Comparison of ENCODE assay signal across 27 mouse cellular contexts in the genomic region with DNA sequence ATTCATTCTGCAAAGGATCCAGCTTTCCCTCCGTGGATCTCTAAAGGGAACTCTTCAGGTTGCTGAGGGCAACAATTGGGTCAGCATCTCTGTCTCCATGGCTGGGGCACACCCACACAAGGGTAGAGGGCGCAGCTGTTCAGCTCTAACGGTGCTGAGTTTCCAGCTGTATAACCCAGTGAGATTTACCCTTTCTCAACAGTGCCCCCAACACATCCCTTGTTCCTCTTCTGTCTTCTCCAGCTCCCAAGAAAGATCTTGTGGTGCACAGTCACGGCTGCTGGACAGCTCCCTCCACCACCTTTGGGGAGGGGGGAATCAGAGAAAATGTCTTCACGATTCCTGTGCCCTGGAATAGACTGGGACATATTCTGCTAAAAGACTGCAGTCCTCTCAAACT. TPM values are rescaled to one million over a fixed set of nuclear protein-coding genes. Genes with fewer than 3 reads are reported as not detected.
DNase-seq lines count a peak whose midpoint lies in the region; ATAC-seq and TF ChIP-seq lines count a peak whose summit lies in the region.
"Had no signal": no experiment of that assay in that cellular context is flagged by ENCODE, and none has a peak within 500 bp of the region (broad histone marks: within the 10 kb centered on the region; RNA-seq: fewer than 3 reads in every experiment).

No protein-coding gene starts in this region.

- no peaks in the 10 kb centered on the region; the same call in 1 of the 2 replicates for H3K27me3 ChIP-seq in intestine, embryonic 16.5 days (replicated peaks; ENCODE audit: control insufficient read depth, insufficient read depth, low read length)
- H3K27me3 ChIP-seq in liver, embryonic 11.5 days (replicated peaks; ENCODE audit: control insufficient read depth, insufficient read depth, low read length), result peaks cover 7% of the 10 kb centered on the region
- H3K27me3 ChIP-seq: hindbrain, embryonic 15.5 days; intestine, embryonic 15.5 days; neural tube, embryonic 15.5 days had no signal

- H3K36me3 ChIP-seq in intestine, embryonic 16.5 days (ENCODE audit: control insufficient read depth, insufficient read depth, low read length), result no peaks in the 10 kb centered on the region
- no peaks in the 10 kb centered on the region for H3K36me3 ChIP-seq in liver, embryonic 11.5 days (ENCODE audit: control insufficient read depth, insufficient read depth, low read length)
- H3K36me3 ChIP-seq: embryonic facial prominence, embryonic 12.5 days; hindbrain, embryonic 15.5 days; intestine, embryonic 15.5 days; neural tube, embryonic 15.5 days had no signal

- no peak overlapping the region for H3K4me2 ChIP-seq in intestine, embryonic 16.5 days (ENCODE audit: low read depth, low read length)
- no peak overlapping the region for H3K4me2 ChIP-seq in liver, embryonic 11.5 days
- H3K4me2 ChIP-seq: embryonic facial prominence, embryonic 12.5 days; hindbrain, embryonic 15.5 days; intestine, embryonic 15.5 days; midbrain, embryonic 11.5 days; neural tube, embryonic 15.5 days had no signal

- intact Hi-C loops in gastrocnemius, adult 2 months (cut with DNase I), result no loop called here

- no peak overlapping the region for H3K9ac ChIP-seq in intestine, embryonic 16.5 days (ENCODE audit: low read depth, low read length)
- H3K9ac ChIP-seq in liver, embryonic 11.5 days (ENCODE audit: low read depth, low read length), result no peak overlapping the region
- H3K9ac ChIP-seq: embryonic facial prominence, embryonic 12.5 days; forebrain, postnatal 0 days; hindbrain, embryonic 15.5 days; intestine, embryonic 15.5 days; liver, embryonic 14.5 days; neural tube, embryonic 15.5 days had no signal

- no peak overlapping the region for H3K4me3 ChIP-seq in gastrocnemius, adult 2 months
- no peak overlapping the region for H3K4me3 ChIP-seq in intestine, embryonic 16.5 days (ENCODE audit: low read length)
- no peak overlapping the region for H3K4me3 ChIP-seq in liver, embryonic 11.5 days (ENCODE audit: low read depth, low read length)
- H3K4me3 ChIP-seq: embryonic facial prominence, embryonic 12.5 days; heart, adult 2 months; hindbrain, embryonic 15.5 days; intestine, embryonic 15.5 days; left cerebral cortex, adult 2 months; neural tube, embryonic 15.5 days had no signal

- H3K27ac ChIP-seq in gastrocnemius, adult 2 months, result no peak overlapping the region
- no peak overlapping the region for H3K27ac ChIP-seq in intestine, embryonic 16.5 days (ENCODE audit: low read length)
- H3K27ac ChIP-seq in liver, embryonic 11.5 days (ENCODE audit: low read depth, low read length), result no peak overlapping the region
- H3K27ac ChIP-seq: embryonic facial prominence, embryonic 12.5 days; heart, adult 2 months; hindbrain, embryonic 15.5 days; intestine, embryonic 15.5 days; left cerebral cortex, adult 2 months; liver, embryonic 14.5 days; neural tube, embryonic 15.5 days had no signal

- peak; percentile 19 for DNase-seq in retina, embryonic 14.5 days (ENCODE audit: low spot score)
- DNase-seq in retina, postnatal 1 day, result no peak
- peak; percentile 83 for DNase-seq in thymus, postnatal 14 days
- DNase-seq in gastrocnemius, adult 2 months, result no peak
- DNase-seq in liver, embryonic 11.5 days (ENCODE audit: low spot score), result no peak
- DNase-seq: adrenal gland, postnatal 25 days; B cell, adult 2 months; cerebellum, adult 9-11 months; forebrain, postnatal 0 days; gastrocnemius, postnatal 36 days; heart, adult 2 months; kidney, adult 9 months; kidney, postnatal 36 days; layer of hippocampus, adult 9-11 months; right cerebral cortex, postnatal 25 days; spleen, adult 18-20 months had no signal

- no peaks in the 10 kb centered on the region for H3K9me3 ChIP-seq in intestine, embryonic 16.5 days (ENCODE audit: control insufficient read depth, low read length)
- no peaks in the 10 kb centered on the region for H3K9me3 ChIP-seq in liver, embryonic 11.5 days (ENCODE audit: control insufficient read depth, low read length)
- H3K9me3 ChIP-seq: embryonic facial prominence, embryonic 12.5 days; hindbrain, embryonic 15.5 days; intestine, embryonic 15.5 days; neural tube, embryonic 15.5 days had no signal

- TF ChIP-seq CTCF in gastrocnemius, adult 2 months (IDR thresholded peaks at IDR 0.05), result no peak

- peak; percentile 31 for ATAC-seq in megakaryocyte progenitor cell, adult 5-6 weeks (replicated peaks; ENCODE audit: poor library complexity)
- no peak for ATAC-seq in intestine, embryonic 16.5 days
- ATAC-seq in liver, embryonic 11.5 days (replicated peaks; ENCODE audit: low FRiP score), result no peak
- ATAC-seq: forebrain, postnatal 0 days; intestine, embryonic 15.5 days had no signal

- H3K4me1 ChIP-seq in intestine, embryonic 16.5 days (ENCODE audit: control insufficient read depth, insufficient read depth, low read length), result no peaks in the 10 kb centered on the region
- no peaks in the 10 kb centered on the region for H3K4me1 ChIP-seq in liver, embryonic 11.5 days (replicated peaks; ENCODE audit: control insufficient read depth, insufficient read depth, low read length)
- H3K4me1 ChIP-seq: embryonic facial prominence, embryonic 12.5 days; hindbrain, embryonic 15.5 days; intestine, embryonic 15.5 days; neural tube, embryonic 15.5 days had no signal

- WGBS in intestine, embryonic 16.5 days, result 12% methylated on average over 5 of the region's 5 CpGs
- 12% methylated on average over 5 of the region's 5 CpGs for WGBS in liver, embryonic 11.5 days

RNA-seq across cellular contexts. Expression of a gene that starts 12.0 kb away (rescaled TPM):
- not detected in 2 replicates for total RNA-seq in megakaryocyte progenitor cell, adult 5-6 weeks (2015)
- not detected in 2 replicates for total RNA-seq in megakaryocyte progenitor cell, adult 5-6 weeks (2017)
- not detected for total RNA-seq in gastrocnemius, adult 2 months (2021)
- polyA plus RNA-seq in intestine, embryonic 16.5 days (2015; fragmentation: Nextera tagmentation; extraction: Ambion mirVana), result 0.23 and 0.27 TPM in 2 replicates
- polyA plus RNA-seq in liver, embryonic 11.5 days (2014; fragmentation: Nextera tagmentation; extraction: Ambion mirVana), result 0.14 and 0.40 TPM in 2 replicates
- total RNA-seq: gastrocnemius, postnatal 36 days; hematopoietic stem cell, adult 5-6 weeks had no signal
- polyA plus RNA-seq: heart, adult 2 months had no signal

RNA-seq across cellular contexts. Expression of a gene that starts 19.4 kb away (rescaled TPM):
- total RNA-seq in megakaryocyte progenitor cell, adult 5-6 weeks (2015), result 4.6 and 4.9 TPM in 2 replicates
- 7.4 and 9.6 TPM in 2 replicates for total RNA-seq in megakaryocyte progenitor cell, adult 5-6 weeks (2017)
- total RNA-seq in gastrocnemius, adult 2 months (2021), result 10 to 100 TPM; 13.4 to 15.8 TPM
- 14.8 and 16.6 TPM in 2 replicates for polyA plus RNA-seq in intestine, embryonic 16.5 days (2015; fragmentation: Nextera tagmentation; extraction: Ambion mirVana)
- polyA plus RNA-seq in liver, embryonic 11.5 days (2014; fragmentation: Nextera tagmentation; extraction: Ambion mirVana), result 19.4 and 19.7 TPM in 2 replicates

RNA-seq across cellular contexts. Expression of a gene that starts 36.0 kb away (rescaled TPM):
- total RNA-seq in megakaryocyte progenitor cell, adult 5-6 weeks (2015), result not detected in 2 replicates
- total RNA-seq in megakaryocyte progenitor cell, adult 5-6 weeks (2017), result not detected in 2 replicates
- total RNA-seq in gastrocnemius, adult 2 months (2021), result not detected
- polyA plus RNA-seq in intestine, embryonic 16.5 days (2015; fragmentation: Nextera tagmentation; extraction: Ambion mirVana), result 0.20 and 0.47 TPM in 2 replicates
- 0.14 and 0.23 TPM in 2 replicates for polyA plus RNA-seq in liver, embryonic 11.5 days (2014; fragmentation: Nextera tagmentation; extraction: Ambion mirVana)
- total RNA-seq: adrenal gland, postnatal 25 days; CH12.LX; gastrocnemius, postnatal 36 days; heart, adult 2 months; hematopoietic stem cell, adult 5-6 weeks had no signal
- polyA plus RNA-seq: liver, embryonic 14.5 days had no signal

RNA-seq across cellular contexts. Expression of a gene that starts 53.7 kb away (rescaled TPM):
- 60.9 and 69.3 TPM in 2 replicates for total RNA-seq in megakaryocyte progenitor cell, adult 5-6 weeks (2015)
- 109 and 128 TPM in 2 replicates for total RNA-seq in megakaryocyte progenitor cell, adult 5-6 weeks (2017)
- total RNA-seq in gastrocnemius, adult 2 months (2021), result 10 to 100 TPM; 39.5 to 41.3 TPM
- polyA plus RNA-seq in intestine, embryonic 16.5 days (2015; fragmentation: Nextera tagmentation; extraction: Ambion mirVana), result 45.8 and 51.8 TPM in 2 replicates
- polyA plus RNA-seq in liver, embryonic 11.5 days (2014; fragmentation: Nextera tagmentation; extraction: Ambion mirVana), result 62.1 and 68.1 TPM in 2 replicates

Comparison
In these comparisons a context has a peak if more than half of its experiments do, and no peak if none do; other contexts are left out.
1. DNase-seq: peak in retina, embryonic 14.5 days (single experiment) and thymus, postnatal 14 days (single experiment); none in retina, postnatal 1 day (single experiment), gastrocnemius, adult 2 months (single experiment) and liver, embryonic 11.5 days (single experiment).